Mouse (Mus musculus) heart, adult 2 months (tissue): ENCODE measurements around the gene Usp18.

Experiments
- CTCF ChIP-seq: fragments of 200-600 bp; IDR thresholded peaks from 2 replicates; pipeline ENCODE4 v1.8.1; 2022; ENCODE audit warnings: antibody characterized with exemption, mild to moderate bottlenecking, moderate library complexity
- POLR2A ChIP-seq: fragments of 200-500 bp; IDR thresholded peaks from 2 replicates; pipeline ENCODE4 v1.6.1; 2011; ENCODE audit warnings: mild to moderate bottlenecking, low read depth, low read length, control low read depth; ENCODE audit not compliant: insufficient read depth

DNA sequence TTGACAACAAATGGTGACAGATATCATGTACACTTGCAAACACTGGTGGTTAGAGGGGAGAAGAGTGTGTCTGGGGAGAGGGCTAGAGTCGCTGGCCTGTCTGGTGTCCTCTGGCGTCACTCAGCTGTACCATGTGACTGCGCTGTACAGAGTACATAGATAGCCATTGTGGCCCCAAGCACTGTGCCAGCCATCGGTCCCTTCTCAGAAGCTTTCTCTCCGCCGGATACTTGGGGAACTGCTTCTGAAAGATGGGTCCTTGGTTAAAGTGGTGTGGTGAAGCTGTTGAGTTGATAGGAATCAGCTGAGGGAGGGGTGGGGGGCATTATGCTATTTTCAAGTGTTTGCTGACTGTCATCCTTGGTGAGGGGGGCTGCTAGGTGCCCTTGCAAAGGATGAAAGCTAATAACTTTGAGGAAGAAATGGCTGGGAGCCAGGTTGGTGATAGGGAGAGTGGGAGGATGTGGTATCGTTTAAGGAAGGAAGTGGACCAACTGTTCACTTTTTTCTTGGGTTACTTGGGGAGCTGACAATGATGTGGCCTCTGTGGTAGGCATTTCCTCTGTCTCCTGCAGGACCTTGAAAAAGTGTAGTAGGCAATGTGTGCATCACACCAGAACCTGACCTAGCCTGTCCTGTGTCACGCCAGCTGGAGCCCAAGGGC is 30.9 kb upstream of the Usp18 start:
- TF ChIP-seq POLR2A (no peak), CTCF (no peak)
